Mouse (Mus musculus): ENCODE results near the gene Araf. TPM values are rescaled to one million over a fixed set of nuclear protein-coding genes. Genes with fewer than 3 reads are reported as not detected.
A peak's percentile ranks its signal among the peaks of the same experiment; 100 is the strongest.
"Not testable (repeated sequence)": the region's sequence is repeated elsewhere in the genome, so short reads cannot be mapped to it uniquely, and the experiment has no call there.

The Araf gene
- polyA plus RNA-seq, 1 experiment from 2014 or later: 281 TPM

GRCm38 (mm10) chrX:20798797-20799147 lies 1.2 kb downstream of the Araf start:
- 18% methylated on average over 7 of the region's 7 CpGs for WGBS
- Histone ChIP-seq H3K4me1 (replicated peaks) (no peaks in the 10 kb centered on the region), H3K27ac (peak overlapping the region; percentile 94), H3K4me2 (peak overlapping the region; percentile 52), H3K27me3 (no peaks in the 10 kb centered on the region), H3K9ac (peak overlapping the region; percentile 76), H3K9me3 (no peaks in the 10 kb centered on the region), H3K4me3 (peak overlapping the region; percentile 44), H3K36me3 (no peaks in the 10 kb centered on the region)
- peak; percentile 44 for ATAC-seq (ENCODE audit: low FRiP score)

GRCm38 (mm10) chrX:20801456-20801855 lies 3.8 kb downstream of the Araf start:
- H3K27ac ChIP-seq: no peak overlapping the region
- H3K4me2 ChIP-seq: no peak overlapping the region
- ATAC-seq (ENCODE audit: low FRiP score): no peak
- H3K36me3 ChIP-seq: no peaks in the 10 kb centered on the region
- WGBS: 83% methylated on average over 2 of the region's 2 CpGs
- H3K27me3 ChIP-seq: no peaks in the 10 kb centered on the region
- no peaks in the 10 kb centered on the region for H3K4me1 ChIP-seq (replicated peaks)
- H3K9ac ChIP-seq: no peak overlapping the region
- no peak overlapping the region for H3K4me3 ChIP-seq
- H3K9me3 ChIP-seq: no peaks in the 10 kb centered on the region

- not testable (repeated sequence) for H3K27me3 ChIP-seq; H3K9ac ChIP-seq; H3K4me3 ChIP-seq; H3K27ac ChIP-seq; H3K36me3 ChIP-seq; H3K9me3 ChIP-seq; ATAC-seq (ENCODE audit: low FRiP score); H3K4me2 ChIP-seq; H3K4me1 ChIP-seq (replicated peaks)
- 50% methylated on average over 1 of the region's 1 CpGs for WGBS
Measured at GRCm38 (mm10) chrX:20804301-20804700, 6.7 kb downstream of the Araf start.

GRCm38 (mm10) chrX:20806295-20806694 lies 8.7 kb downstream of the Araf start:
- no peaks in the 10 kb centered on the region for H3K9me3 ChIP-seq
- whole genome bisulfite sequencing: 75% methylated on average over 1 of the region's 1 CpGs

GRCm38 (mm10) chrX:20816974-20817373 lies 19.4 kb downstream of the Araf start:
- WGBS: 77% methylated on average over 6 of the region's 6 CpGs

More at GRCm38 (mm10) chrX:20806295-20806694, 8.7 kb downstream of the Araf start:
- Histone ChIP-seq H3K36me3 (no peaks in the 10 kb centered on the region), H3K4me3 (no peak overlapping the region), H3K4me1 (replicated peaks) (no peaks in the 10 kb centered on the region), H3K27ac (no peak overlapping the region), H3K27me3 (no peaks in the 10 kb centered on the region), H3K4me2 (no peak overlapping the region), H3K9ac (no peak overlapping the region)
- ATAC-seq (ENCODE audit: low FRiP score): no peak

DNA sequence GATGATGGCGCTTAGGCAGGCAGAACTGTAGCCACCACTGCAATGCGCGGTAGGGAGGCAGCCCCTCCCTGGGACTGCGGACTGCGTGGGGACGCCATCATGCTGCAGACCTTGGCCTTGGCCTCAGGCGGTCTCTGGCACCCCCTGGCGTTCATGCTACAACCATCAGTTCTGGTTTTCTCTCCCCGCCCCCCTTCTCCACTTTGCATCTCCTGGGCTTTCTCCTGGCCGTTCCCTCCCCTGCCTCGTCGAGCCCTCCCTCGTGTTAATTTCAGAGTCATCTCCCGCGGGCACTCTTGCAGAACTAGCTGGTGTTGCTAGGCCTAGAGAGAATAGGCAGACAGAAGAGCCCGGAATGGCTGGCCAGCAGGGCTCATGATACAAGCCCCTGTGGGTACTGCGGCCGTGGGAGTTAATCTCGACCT lies 21.6 kb downstream of the Araf start:
- 19% methylated on average over 18 of the region's 19 CpGs for WGBS
- peaks cover 5% of the 10 kb centered on the region; the same call in 1 of the 2 replicates for H3K4me1 ChIP-seq (replicated peaks)
- peak; percentile 94 for ATAC-seq (ENCODE audit: low FRiP score)
- no peaks in the 10 kb centered on the region for H3K36me3 ChIP-seq
- peak overlapping the region; percentile 23 for H3K4me3 ChIP-seq
- no peaks in the 10 kb centered on the region for H3K27me3 ChIP-seq
- H3K4me2 ChIP-seq: peak overlapping the region; percentile 46
- peak overlapping the region; percentile 80 for H3K27ac ChIP-seq
- no peaks in the 10 kb centered on the region for H3K9me3 ChIP-seq
- H3K9ac ChIP-seq: peak overlapping the region; percentile 61; the same call in 1 of the 2 replicates

More at GRCm38 (mm10) chrX:20816974-20817373, 19.4 kb downstream of the Araf start:
- Histone ChIP-seq H3K4me1 (replicated peaks) (peaks cover 5% of the 10 kb centered on the region; the same call in 1 of the 2 replicates), H3K27me3 (no peaks in the 10 kb centered on the region), H3K4me2 (no peak overlapping the region), H3K27ac (no peak overlapping the region), H3K9me3 (no peaks in the 10 kb centered on the region), H3K4me3 (no peak overlapping the region), H3K9ac (no peak overlapping the region), H3K36me3 (no peaks in the 10 kb centered on the region)
- no peak for ATAC-seq (ENCODE audit: low FRiP score)

- Histone ChIP-seq H3K4me3 (peak overlapping the region; percentile 23), H3K27ac (peak overlapping the region; percentile 80), H3K9me3 (no peaks in the 10 kb centered on the region), H3K4me1 (replicated peaks) (peaks cover 5% of the 10 kb centered on the region; the same call in 1 of the 2 replicates), H3K4me2 (peak overlapping the region; percentile 46), H3K9ac (peak overlapping the region; percentile 61; the same call in 1 of the 2 replicates), H3K36me3 (no peaks in the 10 kb centered on the region), H3K27me3 (no peaks in the 10 kb centered on the region)
- ATAC-seq (ENCODE audit: low FRiP score): peak; percentile 54
- WGBS: 38% methylated on average over 7 of the region's 8 CpGs
Measured at GRCm38 (mm10) chrX:20819708-20820426, 22.3 kb downstream of the Araf start.

- Histone ChIP-seq H3K36me3 (0 out of 2 replicates have a peak, but pooled peaks cover 5% of the 10 kb centered on the region), H3K9me3 (no peaks in the 10 kb centered on the region), H3K27ac (no peak overlapping the region), H3K27me3 (no peaks in the 10 kb centered on the region), H3K9ac (no peak overlapping the region), H3K4me1 (replicated peaks) (no peaks in the 10 kb centered on the region), H3K4me2 (no peak overlapping the region), H3K4me3 (no peak overlapping the region)
- peak; percentile 52; the same call in 1 of the 2 replicates for ATAC-seq (ENCODE audit: low FRiP score)
- WGBS: 29% methylated on average over 5 of the region's 5 CpGs
Measured at GRCm38 (mm10) chrX:20828934-20829333, 31.3 kb downstream of the Araf start.

DNA sequence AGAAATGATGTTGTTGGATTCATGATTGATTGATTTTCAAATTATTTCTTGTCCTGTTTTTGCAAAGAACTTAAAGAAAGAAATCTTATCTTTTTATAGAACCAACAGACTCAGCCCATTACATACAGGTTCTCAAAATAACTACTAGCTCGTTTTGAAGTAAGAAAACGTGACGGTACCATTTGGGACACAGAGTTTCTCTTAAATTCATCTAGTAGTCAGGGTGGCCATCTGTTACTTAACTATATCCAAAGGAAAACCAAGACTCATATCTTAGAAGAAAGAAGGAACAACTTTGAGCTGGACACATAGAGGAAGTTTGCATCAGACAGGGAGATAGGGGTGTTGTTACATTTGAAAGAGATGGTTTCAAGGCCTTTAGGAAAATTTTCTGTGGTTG lies 49.6 kb downstream of the Araf start:
- no peak for ATAC-seq (ENCODE audit: low FRiP score)
- no peak overlapping the region for H3K27ac ChIP-seq
- H3K27me3 ChIP-seq: no peaks in the 10 kb centered on the region
- H3K36me3 ChIP-seq: peaks cover 19% of the 10 kb centered on the region
- no peaks in the 10 kb centered on the region for H3K9me3 ChIP-seq
- 95% methylated on average over 3 of the region's 3 CpGs for WGBS
- no peak overlapping the region for H3K4me3 ChIP-seq
- no peak overlapping the region for H3K9ac ChIP-seq
- no peak overlapping the region for H3K4me2 ChIP-seq
- peaks cover 13% of the 10 kb centered on the region for H3K4me1 ChIP-seq (replicated peaks)

GRCm38 (mm10) chrX:20847816-20848215 lies 50.2 kb downstream of the Araf start:
- 27% methylated on average over 2 of the region's 2 CpGs for WGBS
- H3K4me3 ChIP-seq: peak overlapping the region; percentile 16; the same call in 1 of the 2 replicates
- peak overlapping the region; percentile 62 for H3K27ac ChIP-seq
- H3K4me2 ChIP-seq: peak overlapping the region; percentile 43
- no peaks in the 10 kb centered on the region for H3K9me3 ChIP-seq
- no peak overlapping the region for H3K9ac ChIP-seq
- peaks cover 13% of the 10 kb centered on the region for H3K4me1 ChIP-seq (replicated peaks)
- peak; percentile 46 for ATAC-seq (ENCODE audit: low FRiP score)
- H3K36me3 ChIP-seq: peaks cover 19% of the 10 kb centered on the region
- H3K27me3 ChIP-seq: no peaks in the 10 kb centered on the region

DNA sequence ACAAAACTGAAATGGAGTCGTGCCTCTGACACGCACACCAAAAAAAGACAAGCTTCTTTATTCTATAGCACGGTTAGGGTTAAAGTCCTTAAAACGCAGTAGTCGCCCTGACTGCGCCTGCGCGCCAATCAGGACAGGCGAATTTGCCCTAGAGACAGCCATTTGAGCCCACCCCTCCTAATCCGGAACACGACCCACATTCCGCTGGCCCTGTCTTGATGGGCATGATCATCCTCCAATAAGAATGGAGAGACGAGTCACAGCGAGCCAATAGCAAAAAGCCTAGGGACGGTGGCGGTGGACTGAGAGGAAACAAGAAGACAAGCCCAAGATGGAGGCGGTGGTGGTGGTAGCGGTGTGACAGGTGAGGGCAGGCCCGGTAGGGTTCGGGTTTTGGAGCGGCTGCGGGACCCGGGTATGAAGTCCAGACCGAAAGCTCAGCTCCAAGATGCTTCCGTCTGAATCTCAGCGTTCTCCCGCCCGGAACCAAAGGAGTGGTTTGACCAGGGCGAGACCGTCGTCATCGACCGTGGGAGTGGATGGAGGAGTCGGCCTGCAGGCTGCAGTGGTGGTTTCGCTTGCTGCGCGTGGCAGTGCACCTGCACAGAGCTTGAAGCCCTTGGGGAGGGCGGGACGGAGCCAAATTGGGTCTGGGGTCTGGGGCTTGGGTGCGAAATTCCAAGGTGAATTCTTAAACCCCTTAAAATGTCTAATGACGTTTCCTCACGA lies 50.8 kb downstream of the Araf start:
- peak overlapping the region; percentile 83 for H3K27ac ChIP-seq
- ATAC-seq (ENCODE audit: low FRiP score): peak; percentile 99
- no peaks in the 10 kb centered on the region for H3K9me3 ChIP-seq
- H3K4me3 ChIP-seq: peak overlapping the region; percentile 58
- peaks cover 13% of the 10 kb centered on the region for H3K4me1 ChIP-seq (replicated peaks)
- peak overlapping the region; percentile 76 for H3K9ac ChIP-seq
- 13% methylated on average over 41 of the region's 42 CpGs for WGBS
- peak overlapping the region; percentile 68 for H3K4me2 ChIP-seq
- H3K36me3 ChIP-seq: peaks cover 24% of the 10 kb centered on the region
- H3K27me3 ChIP-seq: no peaks in the 10 kb centered on the region

DNA sequence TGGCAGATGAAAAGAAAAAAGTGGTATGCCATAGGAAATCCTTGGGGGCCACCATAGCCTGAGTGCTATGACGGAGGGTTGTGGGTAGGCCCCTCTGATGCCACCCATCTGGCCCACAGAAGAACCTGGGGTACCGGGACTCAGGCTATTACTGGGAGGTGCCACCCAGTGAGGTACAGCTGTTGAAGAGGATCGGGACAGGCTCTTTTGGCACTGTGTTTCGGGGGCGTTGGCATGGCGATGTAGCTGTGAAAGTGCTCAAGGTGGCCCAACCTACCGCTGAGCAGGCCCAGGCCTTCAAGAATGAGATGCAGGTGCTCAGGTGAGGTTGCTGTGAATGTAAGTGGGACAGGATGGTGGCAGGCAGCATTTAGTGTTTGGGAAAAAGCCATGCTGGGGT lies 56.2 kb downstream of the Araf start:
- no peak overlapping the region for H3K4me3 ChIP-seq
- 92% methylated on average over 7 of the region's 7 CpGs for WGBS
- no peak for ATAC-seq (ENCODE audit: low FRiP score)
- H3K36me3 ChIP-seq: peaks cover 40% of the 10 kb centered on the region
- no peaks in the 10 kb centered on the region for H3K9me3 ChIP-seq
- peaks cover 13% of the 10 kb centered on the region for H3K4me1 ChIP-seq (replicated peaks)
- no peak overlapping the region for H3K4me2 ChIP-seq
- H3K9ac ChIP-seq: no peak overlapping the region
- no peaks in the 10 kb centered on the region for H3K27me3 ChIP-seq
- no peak overlapping the region for H3K27ac ChIP-seq

All from hindbrain, embryonic 13.5 days (tissue).